Mouse (Mus musculus) thymus, postnatal 25 days (tissue): ENCODE data around the gene Ubox5.
"Not testable (repeated sequence)": the region's sequence is repeated elsewhere in the genome, so short reads cannot be mapped to it uniquely, and the experiment has no call there.

ENCODE experiments used
- DNase-seq: peaks from one replicate; pipeline ENCODE4 v3.0.0; 2022

Gene Ubox5

GRCm38 (mm10) chr2:130632887-130633675 is 3.2 kb upstream of the Ubox5 start:
- no peak for DNase-seq

GRCm38 (mm10) chr2:130632416-130632815 is 2.6 kb upstream of the Ubox5 start:
- no peak for DNase-seq

- DNase-seq = peak; percentile 20
These were observed 579 bp downstream of the Ubox5 start for GRCm38 (mm10) chr2:130629080-130629838.

- DNase-seq = no peak
These were observed 1.4 kb downstream of the Ubox5 start for GRCm38 (mm10) chr2:130628424-130628823.

- DNase-seq = no peak
These were observed 10.9 kb downstream of the Ubox5 start for GRCm38 (mm10) chr2:130618972-130619371.

- DNase-seq = peak; percentile 39
These were observed 16.7 kb downstream of the Ubox5 start for GRCm38 (mm10) chr2:130613091-130613490.

- no peak for DNase-seq
These were observed 27.6 kb downstream of the Ubox5 start for GRCm38 (mm10) chr2:130602195-130602594.

GRCm38 (mm10) chr2:130598399-130598798 is 31.4 kb downstream of the Ubox5 start:
- no peak for DNase-seq

- DNase-seq = peak; percentile 16
These were observed 32.2 kb downstream of the Ubox5 start for GRCm38 (mm10) chr2:130597601-130598010.

GRCm38 (mm10) chr2:130595596-130595995 is 34.2 kb downstream of the Ubox5 start:
- no peak for DNase-seq

- no peak for DNase-seq
These were observed 38.8 kb downstream of the Ubox5 start for GRCm38 (mm10) chr2:130591016-130591415.

GRCm38 (mm10) chr2:130589761-130590160 is 40.1 kb downstream of the Ubox5 start:
- DNase-seq = no peak

GRCm38 (mm10) chr2:130589157-130589556 is 40.7 kb downstream of the Ubox5 start:
- DNase-seq = no peak

- no peak for DNase-seq
These were observed 41.5 kb downstream of the Ubox5 start for GRCm38 (mm10) chr2:130588373-130588772.

- DNase-seq = no peak
These were observed 43.8 kb downstream of the Ubox5 start for GRCm38 (mm10) chr2:130586016-130586415.

GRCm38 (mm10) chr2:130583902-130584560 is 45.8 kb downstream of the Ubox5 start:
- no peak for DNase-seq

- DNase-seq = no peak
These were observed 47.3 kb downstream of the Ubox5 start, which contains the start of gene Avp for GRCm38 (mm10) chr2:130582552-130582951. Gene Avp, minus strand, starts transcription at chr2:130582554.

- no peak for DNase-seq
These were observed 48.6 kb downstream of the Ubox5 start for GRCm38 (mm10) chr2:130581201-130581600.

GRCm38 (mm10) chr2:130579791-130580190 is 50.0 kb downstream of the Ubox5 start:
- DNase-seq = no peak

- DNase-seq = peak; percentile 75
These were observed 51.7 kb downstream of the Ubox5 start for GRCm38 (mm10) chr2:130578148-130578547.

GRCm38 (mm10) chr2:130577632-130578031 is 52.2 kb downstream of the Ubox5 start:
- peak; percentile 57 for DNase-seq

GRCm38 (mm10) chr2:130577021-130577420 is 52.8 kb downstream of the Ubox5 start:
- no peak for DNase-seq

GRCm38 (mm10) chr2:130576564-130576963 is 53.3 kb downstream of the Ubox5 start:
- not testable (repeated sequence) for DNase-seq
